Mouse (Mus musculus): ENCODE measurements around the gene Cfap99. TPM values are rescaled to one million over a fixed set of nuclear protein-coding genes. Genes with fewer than 3 reads are reported as not detected.

The Cfap99 gene
- polyA plus RNA-seq (2012; rRNA removed), result not detected in 2 replicates

DNA sequence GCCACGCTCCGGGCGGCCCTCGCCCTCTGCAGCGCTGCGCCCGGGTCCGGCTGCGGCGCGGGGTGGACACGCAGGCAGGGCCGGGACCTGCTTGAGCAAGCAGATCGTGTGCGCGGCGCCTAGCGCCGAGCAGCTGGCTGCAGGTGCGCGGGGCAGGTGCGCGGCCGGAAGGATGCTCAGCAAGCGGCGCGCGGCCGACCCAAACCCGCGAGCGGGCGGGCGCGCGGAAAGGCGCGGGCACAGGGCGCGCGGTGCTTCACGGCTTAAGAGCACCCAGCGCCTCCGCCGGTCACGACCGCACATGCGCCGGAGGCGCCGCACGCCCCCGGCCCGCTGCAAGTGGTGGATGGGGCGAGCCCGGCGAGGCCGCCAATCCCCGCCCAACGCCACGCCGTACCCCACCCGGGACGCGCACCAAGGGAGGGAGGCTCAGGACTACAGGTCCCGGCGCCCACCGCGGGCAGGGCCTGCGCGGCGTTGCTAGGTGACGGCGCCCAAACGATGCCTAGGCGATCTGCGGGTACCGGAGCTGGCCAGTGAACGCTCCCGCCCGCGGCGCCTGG is at the start of gene Cfap99, which contains the start of gene Zfyve28:
Gene Cfap99 (plus strand): TSS at position 447 of the 563 bp plus-strand sequence.
Gene Zfyve28 (minus strand): TSS at position 296 of the 563 bp plus-strand sequence.

GRCm38 (mm10) chr5:34336097-34336774 is 47.8 kb downstream of the Cfap99 start, which contains the start of gene Rnf4:
Gene Rnf4, plus strand, starts transcription at chr5:34336289.

GRCm38 (mm10) chr5:34369341-34370021 is 81.1 kb downstream of the Cfap99 start, which contains the start of gene Fam193a:
Gene Fam193a, plus strand, starts transcription at chr5:34369933.

Other genes starting within 250 kb of the Cfap99 start
- gene Poln, start 119.2 kb upstream of the Cfap99 start, polyA plus RNA-seq (2012; rRNA removed), result 0.05 and 0.06 TPM in 2 replicates
- 0.16 and 0.25 TPM in 2 replicates for gene Haus3, start 119.1 kb upstream of the Cfap99 start, polyA plus RNA-seq (2012; rRNA removed)
- 228 and 250 TPM in 2 replicates for gene Mxd4, start 100.9 kb upstream of the Cfap99 start, polyA plus RNA-seq (2012; rRNA removed)
- gene Zfyve28, start 151 bp upstream of the Cfap99 start, polyA plus RNA-seq (2012; rRNA removed), result 3.1 and 5.3 TPM in 2 replicates
- 40.0 and 41.2 TPM in 2 replicates for gene Rnf4, start 47.7 kb downstream of the Cfap99 start, polyA plus RNA-seq (2012; rRNA removed)
- gene Fam193a, start 81.3 kb downstream of the Cfap99 start, polyA plus RNA-seq (2012; rRNA removed), result 28.9 and 36.9 TPM in 2 replicates
- 25.2 and 29.5 TPM in 2 replicates for gene Tnip2, start 225.4 kb downstream of the Cfap99 start, polyA plus RNA-seq (2012; rRNA removed)
- gene Sh3bp2, start 237.2 kb downstream of the Cfap99 start, polyA plus RNA-seq (2012; rRNA removed), result 9.6 and 10.1 TPM in 2 replicates